Comparison of ENCODE assay signal across 1 mouse cellular context in the genomic region with DNA sequence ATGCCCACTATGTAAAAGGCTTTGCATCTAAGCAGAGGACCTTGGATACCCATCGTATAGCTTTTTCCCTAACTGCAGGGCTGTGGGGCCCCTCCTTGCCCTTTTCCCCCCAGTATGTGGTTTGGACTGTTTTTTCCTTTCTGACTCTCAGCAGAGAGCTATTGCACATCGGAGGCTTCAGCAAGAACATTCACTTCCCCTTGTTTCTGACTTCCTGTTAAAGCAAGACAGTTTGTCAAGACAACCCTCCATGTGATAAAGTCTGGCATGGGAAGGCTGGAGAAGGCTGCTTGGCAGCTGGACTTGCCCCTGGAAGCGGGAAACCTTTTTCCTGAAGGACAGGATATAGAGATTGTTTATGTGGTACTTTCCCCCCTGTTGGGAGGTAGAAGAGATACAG.
TF ChIP-seq lines count a peak whose summit lies in the region.

No protein-coding gene starts in this region.

TF ChIP-seq in MEL, 35 proteins besides CTCF, POLR2A, EP300 and RAD21 (continued from another document):
- TF ChIP-seq USF1 (IDR thresholded peaks at IDR 0.05; ENCODE audit: low read depth, low read length) = peak; percentile 41; the same call in 1 of the 2 replicates
- TF ChIP-seq MAZ (IDR thresholded peaks at IDR 0.05; ENCODE audit: low read depth, low read length) = peak; percentile 55; the same call in 1 of the 2 replicates
- peak; percentile 57 for TF ChIP-seq MAX (IDR thresholded peaks at IDR 0.05; ENCODE audit: low read length)
- no peak for TF ChIP-seq POLR2AphosphoS5 (IDR thresholded peaks at IDR 0.05; ENCODE audit: borderline replicate concordance, low read depth, low read length)
- TF ChIP-seq MYC (IDR thresholded peaks at IDR 0.05; ENCODE audit: low read depth, low read length) = peak; percentile 60; the same call in 1 of the 2 replicates
- peak; percentile 69; the same call in 1 of the 2 replicates for TF ChIP-seq ELF1 (IDR thresholded peaks at IDR 0.05; ENCODE audit: low read depth, low read length)
- 0 out of 2 replicates have a peak, but pooled peaks have one; percentile 29 for TF ChIP-seq TCF12 (IDR thresholded peaks at IDR 0.05; ENCODE audit: low read depth, low read length)
- TF ChIP-seq RCOR1 (IDR thresholded peaks at IDR 0.05; ENCODE audit: low read depth, low read length) = no peak
- TF ChIP-seq GATA1 (IDR thresholded peaks at IDR 0.05; ENCODE audit: low read depth, low read length) = 0 out of 2 replicates have a peak, but pooled peaks have one; percentile 19
- peak; percentile 53; the same call in 1 of the 2 replicates for TF ChIP-seq SIN3A (IDR thresholded peaks at IDR 0.05; ENCODE audit: low read length)
- 0 out of 2 replicates have a peak, but pooled peaks have one; percentile 5 for TF ChIP-seq JUND (IDR thresholded peaks at IDR 0.05; ENCODE audit: low read depth, low read length)
- peak; percentile 45 for TF ChIP-seq ETS1 (IDR thresholded peaks at IDR 0.05; ENCODE audit: low read depth, low read length)
